Mouse (Mus musculus) frontal cortex, postnatal 14 days (tissue): ENCODE results near the gene Bdkrb2.

Experiments used
- DNase-seq, 2 experiments: peaks; one replicate each; pipeline ENCODE4 v3.0.0; 2022; ENCODE audit warnings: low spot score in 2 of 2

The Bdkrb2 gene

DNA sequence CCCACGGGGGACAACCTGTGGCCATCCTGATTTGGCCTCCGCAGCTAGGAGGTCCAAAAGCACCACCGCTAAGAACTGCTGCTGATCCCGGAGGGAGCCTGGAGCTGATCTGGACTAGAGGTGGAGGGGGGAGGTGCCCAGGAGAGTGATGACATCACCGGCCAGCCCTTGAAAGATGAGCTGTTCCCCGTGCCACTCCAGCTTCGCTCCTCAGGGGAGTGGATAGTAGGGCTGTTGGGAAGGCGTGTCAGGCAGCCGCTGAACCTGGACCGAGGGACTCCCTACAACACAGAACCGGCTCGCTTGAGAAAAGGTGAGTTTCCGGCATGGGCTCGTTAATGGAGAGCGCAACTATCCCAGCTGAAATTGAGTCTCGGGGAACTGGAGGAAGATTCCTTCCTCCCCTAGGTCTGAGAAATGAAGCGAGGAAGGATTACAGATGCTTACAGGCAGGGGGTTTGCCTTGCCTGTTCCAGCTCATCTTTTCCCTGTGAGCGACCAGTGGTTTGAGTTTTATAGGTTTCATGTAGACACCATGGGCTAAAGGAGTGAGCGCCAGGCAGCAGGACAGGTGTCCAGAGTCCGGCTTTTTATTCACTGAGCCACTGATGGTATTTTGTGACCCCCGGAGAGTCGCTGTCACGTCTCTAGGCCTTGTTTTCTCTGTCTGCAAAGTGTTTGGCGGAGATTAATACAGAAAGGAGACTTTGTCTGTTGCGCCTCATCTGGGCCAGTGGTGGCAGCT, at the start of gene Bdkrb2:
Gene Bdkrb2 (plus strand): TSS at position 291 of the 745 bp plus-strand sequence.
- no peak for DNase-seq

DNA sequence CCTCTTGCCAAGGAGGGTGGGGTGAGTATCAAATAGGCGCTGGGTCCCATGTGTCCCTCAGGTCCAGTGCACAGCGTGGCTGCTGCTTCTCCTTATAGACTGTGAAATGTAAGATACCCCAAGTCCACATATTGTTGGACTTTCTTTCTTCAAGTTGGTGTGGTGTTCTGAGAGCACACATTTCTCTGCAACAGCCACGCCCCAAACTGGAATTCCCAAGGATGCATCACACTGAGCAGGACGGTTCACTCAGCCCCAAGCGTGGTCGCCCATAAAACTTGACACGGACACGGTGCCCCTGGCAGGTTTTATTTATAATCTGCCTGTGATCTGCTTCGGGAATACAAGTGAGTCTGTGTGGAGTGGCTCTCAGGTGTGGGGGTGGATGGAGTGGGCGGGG, 48.9 kb upstream of the Bdkrb2 start:
- no peak for DNase-seq

DNA sequence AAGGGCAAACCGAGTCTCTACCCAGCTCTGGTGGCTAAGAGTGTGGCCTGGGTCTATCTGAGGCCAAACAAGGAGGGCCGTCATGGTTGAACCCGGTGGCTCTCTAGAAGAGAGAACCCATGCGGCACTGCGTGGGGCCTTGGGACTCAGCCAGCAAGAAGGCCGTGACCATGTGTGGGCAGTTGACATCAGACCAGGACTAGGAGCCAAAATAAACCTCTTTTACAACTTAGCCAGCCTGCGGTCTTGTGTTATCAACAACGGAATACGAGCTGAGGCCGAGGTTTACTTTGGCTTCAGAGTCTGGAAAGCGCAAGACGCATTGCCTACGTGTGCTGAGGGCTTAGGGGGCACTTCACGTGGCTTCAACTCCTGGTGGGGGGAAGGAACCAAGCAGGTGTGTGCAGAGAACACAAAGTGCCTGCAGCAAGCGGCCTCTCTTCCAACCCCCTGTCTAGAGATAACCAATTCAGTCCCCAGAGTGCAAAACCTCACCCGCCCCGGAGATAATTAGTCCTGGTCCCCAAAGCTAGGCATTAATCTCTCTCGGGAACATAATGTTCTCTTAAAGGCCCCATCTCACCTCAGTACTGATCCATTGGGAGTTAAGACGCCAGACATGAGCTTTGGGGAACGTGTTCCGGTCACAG, 45.9 kb upstream of the Bdkrb2 start:
- no peak for DNase-seq

DNA sequence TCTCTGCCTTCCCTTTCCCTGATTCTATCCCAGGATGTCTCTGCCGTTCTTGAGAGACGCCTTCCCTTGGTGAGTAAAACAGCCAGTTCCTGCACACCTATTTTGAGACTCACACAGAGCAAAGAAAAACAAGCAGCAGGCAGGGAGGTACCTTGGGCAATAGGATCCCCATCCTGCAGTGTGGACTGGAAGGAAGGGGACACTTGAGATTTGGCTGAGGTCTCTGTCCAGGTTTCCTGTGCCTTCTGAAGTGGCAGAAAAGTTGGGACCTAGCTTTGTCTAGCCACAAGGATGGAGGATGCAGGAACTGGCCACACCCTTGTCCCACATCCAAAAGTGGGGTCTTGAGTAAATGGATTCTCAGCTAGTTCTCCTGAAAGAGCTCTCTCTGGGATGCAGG, 43.2 kb upstream of the Bdkrb2 start:
- DNase-seq = no peak

DNA sequence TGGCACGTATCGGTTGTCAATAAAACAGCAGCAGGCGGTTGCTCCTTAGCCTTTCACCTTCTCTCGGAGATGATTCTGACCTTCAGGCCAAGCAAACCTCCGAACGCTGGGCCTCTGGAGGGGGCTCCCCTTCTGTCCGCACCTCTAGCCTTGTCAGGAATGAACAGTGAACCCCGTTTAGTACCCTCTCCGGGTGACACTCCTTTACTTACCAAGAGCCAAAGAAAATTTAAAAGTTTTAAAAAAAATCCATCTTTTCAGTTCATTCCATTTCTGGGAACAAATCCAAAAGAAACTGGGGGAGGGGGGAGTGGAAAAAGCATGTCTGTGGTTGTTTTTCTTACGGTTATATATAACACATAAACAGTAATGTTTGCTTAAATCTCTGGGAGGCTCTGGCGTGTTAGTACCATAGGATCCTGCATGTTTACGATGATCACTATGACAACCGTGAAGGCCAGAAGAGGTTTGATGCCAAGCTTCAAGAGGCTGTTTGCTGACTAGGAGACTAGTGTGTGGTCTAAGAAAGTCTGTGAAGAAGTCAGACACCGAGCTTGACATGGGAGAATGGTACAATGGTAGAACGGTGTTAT, 41.8 kb upstream of the Bdkrb2 start:
- no peak for DNase-seq

DNA sequence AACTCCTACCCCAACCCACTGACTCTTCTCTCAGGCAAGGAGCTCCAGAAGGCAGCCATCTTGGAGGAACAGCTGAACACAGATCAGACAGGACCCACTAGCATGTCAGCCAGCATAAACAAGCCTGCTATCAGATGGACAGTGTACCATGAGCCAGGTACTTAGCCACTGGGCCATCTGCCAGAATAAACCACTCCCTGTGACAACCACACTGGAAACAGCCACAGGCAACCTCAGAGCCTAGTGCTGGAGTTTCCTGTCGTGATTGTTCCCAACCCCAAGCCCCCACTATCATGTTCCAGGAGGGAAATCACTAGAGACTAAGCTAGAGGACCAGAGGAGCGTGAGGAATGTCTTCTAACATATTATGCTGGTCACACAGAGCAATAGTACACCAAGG, 39.3 kb upstream of the Bdkrb2 start:
- no peak for DNase-seq

DNA sequence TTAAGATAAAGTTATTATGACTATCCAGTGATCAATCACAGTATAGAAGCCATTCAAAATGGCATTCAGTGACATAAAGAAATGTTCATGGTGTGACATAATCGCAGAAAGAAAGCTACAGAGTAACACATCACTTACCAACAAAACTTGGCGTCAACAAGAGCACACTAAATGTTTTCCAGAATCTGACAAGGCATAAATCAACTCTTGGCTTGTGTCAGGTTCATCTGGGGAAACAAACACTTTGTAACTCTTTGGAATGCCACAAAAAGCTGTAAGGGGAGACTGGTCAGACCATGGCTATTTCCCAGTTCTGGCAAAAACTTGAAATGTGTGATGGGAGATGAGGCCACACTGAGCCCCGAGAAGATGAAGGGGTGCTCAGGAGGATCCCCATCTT, 36.8 kb upstream of the Bdkrb2 start:
- DNase-seq = no peak

DNA sequence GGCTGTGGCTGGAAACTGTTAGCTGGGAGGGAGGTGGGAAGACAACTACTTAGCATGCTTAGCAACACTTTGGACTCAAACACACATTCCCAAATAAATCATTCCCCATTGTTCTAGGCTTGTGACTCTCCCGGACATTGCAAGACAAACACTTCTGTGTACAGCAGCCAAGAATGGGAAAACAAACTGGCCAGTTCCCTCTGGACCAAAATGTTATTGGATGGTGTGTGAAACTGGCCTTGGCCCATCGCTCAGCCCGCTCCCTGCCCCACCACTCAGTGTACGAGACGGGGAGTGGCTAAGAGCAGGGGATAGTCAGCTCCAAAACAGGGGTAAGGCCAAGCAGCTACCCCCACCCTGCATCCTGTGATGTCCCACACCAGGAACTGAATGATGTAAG, 36.2 kb upstream of the Bdkrb2 start:
- DNase-seq = peak in 1 of 2 experiments; percentile 36

DNA sequence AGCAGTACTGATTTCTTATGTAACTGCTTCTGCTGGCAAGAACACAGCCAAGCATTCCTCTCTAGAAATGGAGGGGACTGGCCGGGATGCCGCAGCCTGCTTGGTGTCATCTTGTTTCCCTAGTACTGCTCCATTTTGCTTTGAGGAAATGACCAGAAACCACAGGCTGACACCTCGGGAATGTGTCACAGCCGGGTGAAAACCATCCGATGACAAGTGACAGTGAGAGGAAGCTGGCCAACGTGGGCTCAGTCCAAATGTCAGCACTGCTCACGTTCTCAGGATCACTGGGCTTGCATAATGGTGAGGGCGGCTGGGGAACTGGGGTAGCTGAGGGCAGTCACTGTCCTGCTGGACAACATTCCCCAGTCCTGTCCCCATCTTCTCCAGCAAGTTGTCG, 33.5 kb upstream of the Bdkrb2 start:
- DNase-seq = no peak

DNA sequence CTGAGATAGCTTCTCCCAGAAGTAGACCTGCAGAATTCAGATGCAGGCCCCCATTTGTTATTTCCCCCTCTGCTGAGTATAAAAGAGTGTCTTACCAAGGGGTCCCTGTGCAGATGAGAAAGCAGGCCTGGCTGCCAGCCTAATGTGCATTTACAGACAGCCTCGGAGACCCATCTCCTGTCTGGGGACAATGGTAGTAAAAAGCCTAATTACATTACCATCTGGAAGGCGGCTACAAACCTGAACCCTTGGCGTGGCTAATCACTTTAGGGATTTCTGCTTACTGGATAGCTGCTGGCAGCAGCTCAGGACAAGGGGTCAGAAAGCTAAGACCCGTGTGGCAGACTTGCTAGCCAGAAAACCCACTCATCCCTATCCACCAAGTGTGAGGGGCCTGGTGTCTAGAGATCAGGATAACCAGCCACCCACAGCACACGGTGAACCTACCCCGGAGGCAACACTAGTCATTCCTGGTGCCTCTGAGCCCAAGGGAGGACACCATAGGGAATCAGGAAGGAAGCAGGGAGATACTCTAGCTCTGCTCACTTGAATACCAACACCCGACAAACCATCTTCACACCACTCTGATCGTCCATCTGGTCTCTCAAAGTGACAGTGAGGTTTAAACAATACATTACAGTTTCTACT, 31.2 kb upstream of the Bdkrb2 start:
- DNase-seq = no peak

DNA sequence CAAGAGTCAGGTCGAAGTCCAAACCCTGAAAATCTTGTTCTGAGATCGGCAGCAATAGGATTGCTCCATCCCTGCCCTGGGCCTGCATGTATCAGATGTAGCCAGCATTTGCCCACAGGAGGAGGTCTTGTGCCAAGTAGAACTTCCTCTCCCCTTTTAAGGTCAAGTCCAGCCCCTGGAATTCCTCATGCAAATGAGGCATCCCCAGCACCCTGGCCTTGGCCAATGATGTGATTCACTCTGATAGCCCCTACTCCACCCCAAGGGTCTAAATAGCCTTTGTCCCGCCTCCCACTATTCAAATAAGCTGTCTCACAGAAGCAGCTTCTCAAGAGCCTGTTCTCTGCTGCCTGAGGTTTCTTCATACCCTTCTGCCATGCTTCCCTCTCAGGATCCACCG, 28.2 kb upstream of the Bdkrb2 start:
- DNase-seq = no peak

DNA sequence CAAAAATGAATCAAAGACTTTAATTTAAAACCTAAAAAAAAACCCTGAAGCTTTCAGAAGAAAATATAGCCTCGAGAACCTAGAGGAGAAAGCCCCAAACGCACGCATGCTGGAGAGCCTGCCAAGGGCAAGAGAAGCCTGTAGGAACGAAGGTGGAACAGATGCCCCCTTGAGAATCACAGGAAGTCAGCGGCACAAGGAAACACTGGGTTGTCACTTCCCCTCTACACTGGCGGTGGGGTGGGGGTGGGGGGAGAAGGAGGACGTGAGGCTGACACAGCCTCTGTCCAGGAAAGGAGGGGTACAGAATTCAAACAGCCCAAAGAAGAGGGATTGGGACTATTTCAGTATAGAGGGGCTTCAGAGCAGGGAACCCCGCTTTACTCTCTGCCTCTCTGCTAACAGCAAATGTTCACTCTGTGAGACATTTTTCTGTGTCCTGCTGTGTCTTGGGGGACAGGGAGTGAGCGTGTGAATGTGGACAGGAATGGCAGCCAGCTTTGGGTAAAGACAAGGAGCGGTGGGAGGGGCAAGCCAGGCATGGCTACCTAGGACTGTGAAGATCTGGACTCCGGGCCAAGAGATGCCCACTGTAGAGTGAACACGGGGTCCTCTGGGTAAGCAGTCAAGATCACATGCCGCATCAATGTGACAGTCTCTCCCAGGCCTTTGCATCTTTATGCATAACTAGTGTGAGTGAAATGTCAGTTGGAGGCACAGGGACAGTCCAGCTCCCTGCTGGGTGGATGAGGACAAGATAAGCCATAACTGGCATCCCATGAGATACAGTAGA, 26.9 kb upstream of the Bdkrb2 start:
- no peak for DNase-seq

DNA sequence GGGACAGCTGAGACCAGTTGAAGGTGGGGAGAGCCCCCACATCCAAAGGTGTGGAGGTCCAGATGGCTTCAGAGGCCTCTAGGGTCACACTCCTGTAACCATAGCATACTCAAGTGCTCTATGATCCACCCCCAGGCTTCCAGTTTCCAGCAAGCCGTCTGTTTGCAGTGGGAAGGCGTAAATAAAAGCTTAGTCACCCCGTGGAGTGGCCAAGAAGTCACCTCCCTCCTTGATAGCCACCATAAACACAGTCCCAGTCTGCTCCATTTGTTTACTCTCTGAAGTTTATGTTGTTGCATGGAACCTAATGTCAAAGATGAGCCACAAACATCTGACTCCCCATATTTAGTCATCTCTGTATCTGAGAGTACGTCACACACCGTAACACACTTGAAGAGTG, 25.9 kb upstream of the Bdkrb2 start:
- DNase-seq = no peak

DNA sequence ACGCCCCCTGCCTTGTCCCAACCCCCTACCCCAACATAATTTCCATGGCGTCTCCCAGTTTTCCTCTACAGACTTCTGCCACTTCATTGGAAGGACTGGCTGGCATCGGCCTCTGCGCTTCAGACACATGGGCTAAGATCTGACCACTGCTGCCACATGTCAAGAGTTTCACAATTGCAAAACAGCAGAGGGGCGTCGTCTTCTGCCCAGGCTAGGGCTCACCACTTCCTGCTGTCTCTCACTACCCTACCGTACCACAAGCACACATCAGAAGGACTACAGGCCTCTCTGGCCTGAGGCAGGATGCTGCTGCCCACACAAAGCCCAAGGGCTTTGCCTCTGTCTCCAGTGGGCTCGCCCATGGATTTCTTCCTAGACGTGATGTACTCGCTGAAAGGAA, 23.4 kb upstream of the Bdkrb2 start:
- DNase-seq = no peak

DNA sequence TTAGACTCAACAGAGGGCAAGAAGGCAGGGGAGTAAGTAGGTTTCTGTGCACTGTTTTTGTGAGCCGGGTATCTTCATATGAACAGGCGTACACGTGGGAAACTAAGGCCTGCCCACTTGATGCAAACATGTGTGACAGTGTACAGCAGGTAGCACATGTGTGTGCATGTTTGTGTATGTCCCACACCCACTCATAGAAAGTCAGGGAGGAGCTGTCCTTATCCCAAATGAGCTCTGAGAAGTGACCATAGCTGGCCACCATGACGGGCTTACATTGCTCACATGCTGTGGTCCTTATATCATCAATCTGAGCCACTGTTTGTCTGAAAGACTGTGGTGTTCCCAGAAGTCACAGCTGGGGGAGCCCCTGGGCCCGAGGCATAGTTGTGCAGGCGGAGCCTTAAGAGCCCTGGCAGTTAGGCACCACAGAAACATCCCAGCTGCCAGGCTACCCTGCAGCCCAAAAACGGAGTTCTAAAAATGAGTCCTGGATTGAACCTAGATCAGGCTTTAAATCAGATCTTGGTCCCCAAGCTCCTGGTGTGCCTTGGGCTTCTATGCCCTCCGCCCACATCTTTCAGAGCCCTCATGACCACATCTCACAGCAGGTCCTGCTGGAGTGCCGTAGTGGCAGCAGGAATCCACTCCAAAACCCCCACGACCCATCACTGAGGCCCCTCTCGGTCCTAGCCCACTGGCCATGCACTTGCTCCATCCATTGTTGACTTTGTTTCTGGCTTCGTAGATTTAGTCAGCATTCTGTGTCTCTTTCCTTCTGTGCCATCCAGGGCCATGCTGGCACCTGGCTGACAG, 21.2 kb upstream of the Bdkrb2 start:
- DNase-seq = no peak

DNA sequence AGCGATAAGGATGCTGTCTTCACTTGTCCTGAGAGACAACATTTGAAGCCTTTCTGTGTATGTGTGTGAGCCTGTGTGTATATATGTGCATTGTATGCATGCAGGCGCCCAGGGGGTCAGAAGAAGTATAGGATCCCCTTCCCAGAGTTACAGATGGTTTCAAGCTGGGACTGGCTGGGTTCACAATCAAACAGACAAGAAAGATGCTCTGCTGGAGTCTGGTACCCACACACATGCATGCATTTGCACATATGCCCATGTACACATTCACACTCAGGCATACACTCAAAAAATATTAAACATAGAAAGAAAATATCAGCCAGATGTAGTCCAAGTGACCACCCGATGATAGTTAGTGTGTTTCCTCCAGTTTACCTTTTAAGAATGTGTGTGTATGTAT, 20.5 kb upstream of the Bdkrb2 start:
- DNase-seq = no peak

DNA sequence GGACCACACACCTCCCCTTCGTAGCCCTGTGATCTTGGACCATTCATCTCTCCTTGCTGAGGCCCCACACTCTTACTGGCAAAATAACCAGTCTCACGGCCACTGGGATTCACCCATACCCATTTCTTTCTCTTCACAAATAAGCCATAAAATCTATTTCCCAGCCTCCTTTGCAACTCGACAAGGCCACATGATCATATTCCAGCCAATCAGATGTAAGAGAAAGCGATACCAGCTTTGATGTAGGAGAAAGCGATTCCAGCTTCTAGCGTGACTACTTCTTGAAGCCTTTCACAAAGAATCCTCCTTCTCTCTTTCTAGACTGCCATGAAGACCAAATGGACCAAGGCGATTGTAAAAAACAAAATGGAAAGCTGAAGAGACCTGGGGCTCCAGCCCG, 19.9 kb upstream of the Bdkrb2 start:
- DNase-seq = no peak

DNA sequence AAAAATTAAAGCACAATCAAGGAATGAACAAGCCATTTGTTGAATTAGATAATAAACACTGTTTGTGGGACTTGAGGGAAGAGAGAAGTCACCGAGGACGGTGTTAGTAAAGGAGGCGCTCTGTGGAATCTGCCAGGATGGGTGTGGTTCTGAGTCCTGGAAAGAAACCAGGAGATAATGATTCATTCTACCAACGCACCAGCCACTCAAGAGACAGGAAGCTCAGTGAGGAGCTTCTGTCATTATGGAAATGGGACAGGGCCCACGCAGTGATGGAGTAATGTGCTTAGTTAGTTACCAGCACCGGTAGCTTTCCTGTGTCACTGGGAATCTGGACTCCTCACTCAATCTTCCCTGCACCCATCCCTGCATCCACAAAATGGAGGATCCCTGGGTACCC, 19.3 kb upstream of the Bdkrb2 start:
- DNase-seq = peak in 1 of 2 experiments; percentile 27

DNA sequence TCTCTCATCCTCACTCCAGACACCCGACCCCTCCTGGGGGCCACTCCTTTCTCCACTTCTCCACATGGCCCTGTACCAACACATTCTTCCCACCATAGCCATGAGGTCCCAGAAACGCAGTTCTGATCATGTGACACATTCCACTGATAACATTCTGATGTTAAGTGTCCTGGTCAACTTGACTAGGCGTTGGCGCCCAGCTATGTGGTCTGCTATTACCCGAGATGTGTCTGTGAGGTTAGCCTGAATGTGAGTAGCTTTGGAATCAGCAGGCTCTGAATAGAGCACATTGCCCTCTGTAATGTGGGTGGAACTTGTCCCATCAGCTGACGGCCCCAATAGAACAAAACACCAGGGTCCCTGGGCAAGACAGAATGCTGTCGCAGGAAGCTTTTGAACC, 18.2 kb upstream of the Bdkrb2 start:
- DNase-seq = no peak

DNA sequence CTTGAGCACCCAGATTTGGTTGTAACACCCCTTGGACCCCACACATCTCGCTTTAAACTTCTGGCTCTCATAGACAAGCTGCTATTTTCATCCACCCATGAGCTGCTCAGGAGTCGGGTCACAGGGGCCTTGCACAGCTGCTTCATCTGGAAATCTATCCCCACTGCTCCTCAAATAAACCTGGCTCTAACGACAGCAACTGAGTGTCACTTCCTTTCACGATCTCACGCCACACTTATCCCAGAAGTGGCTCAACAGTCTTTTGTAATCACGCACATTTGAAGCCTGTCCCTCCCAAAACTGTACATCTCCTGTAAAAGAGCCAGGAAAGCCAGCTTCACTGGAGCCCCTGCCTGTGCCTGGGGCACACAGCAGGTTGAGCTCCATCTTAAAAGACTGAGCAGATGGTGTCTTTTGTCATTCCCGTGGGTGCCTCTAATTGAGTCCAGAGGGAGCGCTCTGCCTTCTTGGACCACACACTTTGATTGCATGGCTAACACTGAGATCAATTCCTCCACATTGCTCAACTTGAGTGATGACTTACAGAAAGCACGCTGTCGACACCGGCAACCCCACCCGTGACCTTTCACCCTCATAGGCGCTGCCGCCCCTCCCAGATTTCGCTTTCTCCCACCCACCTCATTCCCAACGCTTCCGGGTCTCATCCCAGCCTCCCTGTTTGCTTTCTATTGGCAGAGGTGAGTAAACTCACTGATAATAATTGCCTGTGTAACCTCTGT, 17.2 kb upstream of the Bdkrb2 start:
- no peak for DNase-seq
